Mouse (Mus musculus) thymus, postnatal 0 days (tissue): ENCODE results near the gene C87414. TPM values are rescaled to one million over a fixed set of nuclear protein-coding genes. Genes with fewer than 3 reads are reported as not detected.
"Not testable (repeated sequence)": the region's sequence is repeated elsewhere in the genome, so short reads cannot be mapped to it uniquely, and the experiment has no call there.

ENCODE experiments used
- DNase-seq: peaks from one replicate; pipeline ENCODE4 v3.0.0-alpha.2; 2015; ENCODE audit warnings: low spot score
- polyA plus RNA-seq: library from polyadenylated mRNA; unstranded; fragments of >200 nt; fragmentation: Nextera tagmentation; extraction: Ambion mirVana; gene quantifications from 2 replicates; pipeline ENCODE4 v1.2.1, GENCODE M21; 2015

C87414 gene
- not detected in 2 replicates for polyA plus RNA-seq

DNA sequence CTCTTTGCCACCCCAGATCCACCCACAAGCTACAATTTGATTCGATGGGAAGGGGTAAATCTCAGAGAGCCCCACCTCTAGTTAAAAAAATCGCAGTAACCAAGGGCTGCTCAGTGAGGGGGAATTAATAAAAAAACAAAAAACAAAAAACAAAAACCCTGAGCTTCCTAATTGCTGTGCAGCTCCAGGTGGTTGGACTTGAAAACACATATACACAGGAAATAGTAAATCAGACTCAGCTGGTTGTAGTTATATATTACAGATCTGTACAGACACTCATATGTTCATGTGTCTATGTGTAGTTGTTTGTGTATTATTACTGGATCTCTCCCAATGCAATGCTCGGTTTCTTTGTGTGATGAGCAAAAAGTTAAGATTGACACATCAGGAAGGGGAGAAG, at the start of gene C87414:
Gene C87414 (minus strand): TSS at position 101 of the 400 bp plus-strand sequence.
- not testable (repeated sequence) for DNase-seq

DNA sequence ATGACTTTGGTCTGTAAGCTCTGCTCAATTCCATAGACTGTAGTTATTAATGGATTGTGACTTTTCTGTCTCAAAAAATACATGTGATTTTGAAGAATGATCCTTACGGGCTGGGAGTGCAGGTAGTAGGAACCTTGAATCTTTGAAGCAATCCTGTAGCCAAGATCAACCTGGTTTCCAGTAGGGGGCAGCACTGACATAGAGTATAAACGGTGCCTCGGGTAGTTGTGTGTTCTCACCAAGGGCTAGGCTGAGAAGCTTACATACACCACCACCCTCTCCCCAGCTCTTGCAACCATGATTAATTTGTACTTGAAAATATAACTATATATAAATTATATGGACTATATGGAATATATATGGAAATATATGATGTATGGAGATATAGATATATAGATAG, 13.3 kb upstream of the C87414 start:
- not testable (repeated sequence) for DNase-seq

Other genes starting within 250 kb of the C87414 start
- not detected in 2 replicates for gene Gm16427, start 131.4 kb downstream of the C87414 start, polyA plus RNA-seq
- gene Gm7792, start 172.2 kb upstream of the C87414 start, polyA plus RNA-seq = not detected in 2 replicates